Mouse (Mus musculus) bone marrow, adult 2 months (tissue): Measurements from ENCODE around the gene Oca2.

Experiments
- CTCF ChIP-seq: fragments of 200-500 bp; IDR thresholded peaks from 2 replicates; pipeline ENCODE4 v1.5.1; 2011; ENCODE audit warnings: low read length, control low read depth; ENCODE audit not compliant: control insufficient read depth, insufficient read depth
- POLR2A ChIP-seq: fragments of 200-500 bp; IDR thresholded peaks from 2 replicates; pipeline ENCODE4 v1.6.1; 2011; ENCODE audit warnings: low read depth, mild to moderate bottlenecking, control low read depth, low read length, borderline replicate concordance; ENCODE audit not compliant: control insufficient read depth

- TF ChIP-seq CTCF (no peak), POLR2A (no peak)
Measured at GRCm38 (mm10) chr7:56277506-56277905, 37.9 kb downstream of the Oca2 start.
